Mouse (Mus musculus) heart, embryonic 13.5 days (tissue): Measurements from ENCODE around the gene Vmn1r77. TPM values are rescaled to one million over a fixed set of nuclear protein-coding genes. Genes with fewer than 3 reads are reported as not detected.
"Not testable (repeated sequence)": the region's sequence is repeated elsewhere in the genome, so short reads cannot be mapped to it uniquely, and the experiment has no call there.

Experiments
- ATAC-seq: fragments of 200-750 bp; cut with Nextera tagmentation; 2 replicates; pipeline ENCODE4 v1.8.0; 2017; ENCODE audit warnings: moderate TSS enrichment; ENCODE audit not compliant: insufficient number of reproducible peaks, low FRiP score, low TSS enrichment; ENCODE audit errors: extremely low read depth
- H3K27ac ChIP-seq: fragments of 300-500 bp; sonication (generic); replicated peaks from 2 replicates; pipeline ENCODE4 v1.5.1; 2015; ENCODE audit warnings: moderate library complexity, mild to moderate bottlenecking, inconsistent platforms
- H3K27me3 ChIP-seq: fragments of 300-500 bp; sonication (generic); replicated peaks from 2 replicates; pipeline ENCODE4 v1.6.1; 2015; ENCODE audit warnings: mild to moderate bottlenecking, inconsistent platforms
- H3K36me3 ChIP-seq: fragments of 300-500 bp; sonication (generic); 2 replicates; pipeline ENCODE4 v1.6.1; 2015; ENCODE audit warnings: mild to moderate bottlenecking, inconsistent platforms
- H3K4me1 ChIP-seq: fragments of 300-500 bp; sonication (generic); 2 replicates; pipeline ENCODE4 v1.6.1; 2015; ENCODE audit warnings: inconsistent platforms
- H3K4me2 ChIP-seq: fragments of 300-500 bp; sonication (generic); 2 replicates; pipeline ENCODE4 v1.6.1; 2015; ENCODE audit warnings: inconsistent platforms, mild to moderate bottlenecking, moderate library complexity
- H3K4me3 ChIP-seq: fragments of 300-500 bp; sonication (generic); 2 replicates; pipeline ENCODE4 v1.5.1; 2015; ENCODE audit warnings: moderate library complexity, mild to moderate bottlenecking, inconsistent platforms
- H3K9ac ChIP-seq: fragments of 300-500 bp; sonication (generic); 2 replicates; pipeline ENCODE4 v1.6.1; 2015; ENCODE audit warnings: inconsistent platforms, mild to moderate bottlenecking, moderate library complexity
- H3K9me3 ChIP-seq: fragments of 300-500 bp; sonication (generic); 2 replicates; pipeline ENCODE4 v1.6.1; 2016; ENCODE audit warnings: inconsistent platforms
- WGBS: fragments of 180-500 bp; shearing (Covaris S2); methylation state at CpG from one replicate; pipeline ENCODE4 v1.1.7; 2015; ENCODE audit warnings: mixed read lengths; 5-methylcytosine and 5-hydroxymethylcytosine counted together
- polyA plus RNA-seq: library from polyadenylated mRNA; unstranded; fragments of >200 nt; fragmentation: Nextera tagmentation; extraction: Ambion mirVana; gene quantifications from 2 replicates; pipeline ENCODE4 v1.2.1, GENCODE M21; 2015

Vmn1r77 gene
- polyA plus RNA-seq = not detected in 2 replicates

- not testable (repeated sequence) for H3K4me3 ChIP-seq, H3K9ac ChIP-seq, H3K27ac ChIP-seq, ATAC-seq, H3K4me1 ChIP-seq, H3K4me2 ChIP-seq, H3K36me3 ChIP-seq, H3K27me3 ChIP-seq
- H3K9me3 ChIP-seq = peaks cover 10% of the 10 kb centered on the region
Observed at GRCm38 (mm10) chr7:12036452-12036851, at the start of gene Vmn1r77. Gene Vmn1r77, plus strand, starts transcription at chr7:12036752.

- not testable (repeated sequence) for H3K4me3 ChIP-seq, H3K36me3 ChIP-seq, H3K27ac ChIP-seq, H3K9ac ChIP-seq, H3K27me3 ChIP-seq, H3K4me1 ChIP-seq, H3K4me2 ChIP-seq
- 0 out of 2 replicates have a peak, but pooled peaks have one; percentile 22 for ATAC-seq
- 88% methylated on average over 5 of the region's 5 CpGs for WGBS
- H3K9me3 ChIP-seq = peaks cover 53% of the 10 kb centered on the region
Observed at GRCm38 (mm10) chr7:12011491-12011890, 25.1 kb upstream of the Vmn1r77 start.

GRCm38 (mm10) chr7:12012392-12012791, 24.2 kb upstream of the Vmn1r77 start:
- not testable (repeated sequence) for H3K4me3 ChIP-seq, H3K4me2 ChIP-seq, H3K9ac ChIP-seq, H3K27ac ChIP-seq, H3K27me3 ChIP-seq, ATAC-seq, H3K36me3 ChIP-seq, H3K4me1 ChIP-seq
- H3K9me3 ChIP-seq = peaks cover 62% of the 10 kb centered on the region
- 85% methylated on average over 3 of the region's 3 CpGs for WGBS

- Histone ChIP-seq H3K27me3 (no peaks in the 10 kb centered on the region), H3K9me3 (peaks cover 66% of the 10 kb centered on the region), H3K27ac (no peak overlapping the region), H3K4me3 (no peak overlapping the region), H3K36me3 (no peaks in the 10 kb centered on the region), H3K4me2 (no peak overlapping the region), H3K9ac (no peak overlapping the region), H3K4me1 (no peaks in the 10 kb centered on the region)
- ATAC-seq = no peak
- WGBS = 69% methylated on average over 4 of the region's 4 CpGs
Observed at GRCm38 (mm10) chr7:12013106-12013505, 23.4 kb upstream of the Vmn1r77 start.

- WGBS = 65% methylated on average over 2 of the region's 2 CpGs
- H3K9me3 ChIP-seq = peaks cover 49% of the 10 kb centered on the region
- H3K4me2 ChIP-seq, ATAC-seq, H3K4me3 ChIP-seq, H3K9ac ChIP-seq, H3K27ac ChIP-seq, H3K27me3 ChIP-seq, H3K4me1 ChIP-seq, H3K36me3 ChIP-seq: not testable (repeated sequence)
Observed at GRCm38 (mm10) chr7:12017829-12018228, 18.7 kb upstream of the Vmn1r77 start.

- no peak for ATAC-seq
- H3K9me3 ChIP-seq = peaks cover 10% of the 10 kb centered on the region; the same call in 1 of the 2 replicates
- H3K9ac ChIP-seq = no peak overlapping the region
- H3K4me3 ChIP-seq = no peak overlapping the region
- no peaks in the 10 kb centered on the region for H3K36me3 ChIP-seq
- H3K4me1 ChIP-seq = no peaks in the 10 kb centered on the region
- no peaks in the 10 kb centered on the region for H3K27me3 ChIP-seq
- no peak overlapping the region for H3K27ac ChIP-seq
- no peak overlapping the region for H3K4me2 ChIP-seq
- 74% methylated on average over 2 of the region's 2 CpGs for WGBS
Observed at GRCm38 (mm10) chr7:12040664-12041063, 4.1 kb downstream of the Vmn1r77 start.

Other genes with a start within 250 kb of the Vmn1r77 start
- gene Vmn1r74, start 202.8 kb upstream of the Vmn1r77 start, polyA plus RNA-seq = not detected in 2 replicates
- not detected in 2 replicates for gene Vmn1r75, start 162.1 kb upstream of the Vmn1r77 start, polyA plus RNA-seq
- not detected in 2 replicates for gene Vmn1r76, start 98.5 kb upstream of the Vmn1r77 start, polyA plus RNA-seq
- not detected in 2 replicates for gene Vmn1r78, start 113.5 kb downstream of the Vmn1r77 start, polyA plus RNA-seq
- gene Vmn1r79, start 134.5 kb downstream of the Vmn1r77 start, polyA plus RNA-seq = not detected in 2 replicates
- not detected in 2 replicates for gene Vmn1r80, start 152.5 kb downstream of the Vmn1r77 start, polyA plus RNA-seq
- not detected in 2 replicates for gene Vmn1r81, start 231.5 kb downstream of the Vmn1r77 start, polyA plus RNA-seq